Mouse (Mus musculus) telencephalon, adult 2 months (tissue): ENCODE data around the gene Nfu1.

Experiments
- DNase-seq: peaks from one replicate; pipeline ENCODE4 v3.0.0-alpha.2; 2011; ENCODE audit warnings: low read depth, low spot score

Nfu1 gene

DNA sequence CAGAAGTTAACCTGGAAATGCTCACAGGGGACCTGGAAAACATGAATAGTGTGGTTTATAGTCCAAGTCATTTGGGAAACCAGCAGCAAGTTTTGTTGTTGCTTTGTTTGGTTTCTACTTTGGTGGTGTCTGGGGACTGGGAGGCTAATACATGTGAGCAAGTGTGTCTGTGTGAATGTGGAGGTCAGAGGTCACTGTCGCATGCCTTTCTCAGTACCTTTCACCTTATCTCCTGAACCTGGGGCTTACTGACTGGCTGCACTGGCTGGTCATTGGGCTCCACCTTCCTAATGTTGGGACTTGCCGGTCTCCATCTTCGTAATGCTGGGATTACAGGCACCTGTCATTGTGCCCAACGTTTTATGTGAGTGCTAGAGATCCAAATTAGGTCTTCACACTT, 61.6 kb downstream of the Nfu1 start:
- DNase-seq: no peak

DNA sequence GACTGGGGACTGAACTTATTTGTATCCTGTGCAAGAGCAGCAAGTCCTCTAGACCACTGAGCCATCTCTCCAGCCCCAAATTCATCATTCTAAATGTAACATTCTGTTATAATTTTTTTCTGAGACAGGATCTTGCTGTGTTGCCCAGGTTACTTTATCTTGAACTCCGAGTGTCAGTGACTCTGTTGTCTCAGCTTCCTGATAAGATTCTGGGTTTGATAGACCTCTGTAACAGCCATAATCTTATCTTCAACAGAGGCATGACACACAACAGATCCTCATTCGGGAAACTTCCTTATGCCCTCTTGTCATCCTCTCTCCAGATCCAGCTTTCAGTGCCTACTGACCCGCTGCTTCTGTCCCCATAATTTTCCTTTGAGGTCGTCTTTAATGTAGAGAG, 63.7 kb downstream of the Nfu1 start:
- no peak for DNase-seq

DNA sequence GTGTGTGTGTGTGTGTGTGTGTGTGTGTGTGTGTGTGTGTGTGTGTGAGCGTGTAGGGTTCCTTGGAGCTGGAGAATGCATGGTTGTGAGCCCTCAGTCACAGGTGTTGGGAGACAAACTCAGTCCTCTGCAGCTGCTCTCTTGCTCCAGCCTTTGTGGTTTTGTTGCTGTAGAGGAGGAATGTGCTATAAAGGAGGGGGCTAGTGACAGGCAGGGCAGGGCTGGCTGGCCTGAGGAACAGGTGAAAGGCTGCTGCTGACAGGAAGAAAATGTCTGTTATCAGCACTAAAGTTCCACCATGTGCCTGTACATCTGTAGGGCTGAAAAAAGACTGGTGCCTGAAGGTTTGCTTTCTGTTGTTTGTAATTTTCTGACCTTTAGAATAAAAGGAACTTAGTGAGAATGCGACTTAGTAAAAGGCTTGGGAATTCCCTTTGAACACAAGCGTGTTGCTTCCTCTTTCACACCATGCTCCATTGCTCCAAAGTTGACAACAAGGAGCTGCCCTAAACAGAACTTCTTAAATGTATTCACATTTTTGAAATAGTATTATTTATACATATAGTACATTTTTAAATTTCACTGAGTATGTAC, 66.2 kb downstream of the Nfu1 start:
- DNase-seq: no peak
